ENCODE assay signal across 30 mouse cellular contexts in the genomic region with DNA sequence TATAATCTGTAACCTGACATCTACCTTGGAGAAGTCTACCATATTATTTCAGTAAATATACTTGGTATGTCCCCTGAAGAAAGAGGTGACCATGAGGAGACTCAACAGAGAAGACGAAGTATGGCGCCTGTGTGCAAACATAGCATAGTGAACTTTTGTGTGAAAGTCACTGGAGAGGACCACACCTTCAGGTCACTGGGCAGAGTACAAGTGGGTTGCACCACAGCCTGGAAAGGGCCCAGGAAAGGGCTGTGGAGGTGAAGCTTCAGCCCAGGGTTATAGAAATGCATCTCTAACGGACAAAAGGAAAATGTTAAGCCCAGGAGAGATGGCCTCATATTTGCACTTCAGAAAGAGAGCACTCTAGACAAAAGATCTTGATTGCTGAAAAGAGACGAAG.
"Had no signal": no experiment of that assay in that cellular context is flagged by ENCODE, and none has a peak within 500 bp of the region (broad histone marks: within the 10 kb centered on the region; RNA-seq: fewer than 3 reads in every experiment).

No protein-coding gene starts in this region.

- H3K4me1 ChIP-seq: limb, embryonic 12.5 days; limb, embryonic 13.5 days; limb, embryonic 15.5 days; liver, embryonic 13.5 days; liver, embryonic 15.5 days; lung, embryonic 15.5 days; megakaryocyte, embryonic 14.5 days had no signal

- H3K4me3 ChIP-seq: left cerebral cortex, adult 2 months; limb, embryonic 10.5 days; limb, embryonic 12.5 days; limb, embryonic 13.5 days; limb, embryonic 15.5 days; liver, embryonic 13.5 days; liver, embryonic 15.5 days; lung, embryonic 15.5 days; megakaryocyte, embryonic 14.5 days; midbrain, embryonic 10.5 days; midbrain, embryonic 12.5 days; midbrain, embryonic 13.5 days; midbrain, embryonic 15.5 days; myocyte; neural tube, embryonic 12.5 days had no signal

- H3K27me3 ChIP-seq: limb, embryonic 12.5 days; limb, embryonic 13.5 days; limb, embryonic 15.5 days; liver, embryonic 13.5 days; liver, embryonic 15.5 days; lung, embryonic 15.5 days; megakaryocyte, embryonic 14.5 days; midbrain, embryonic 12.5 days; midbrain, embryonic 13.5 days; midbrain, embryonic 15.5 days; neural tube, embryonic 12.5 days had no signal

- ATAC-seq: lung, postnatal 0 days; midbrain, embryonic 13.5 days; midbrain, embryonic 15.5 days; midbrain, embryonic 16.5 days had no signal

- DNase-seq: layer of hippocampus, postnatal 36 days; left cerebral cortex, postnatal 4 days; liver, embryonic 13.5 days; lung, adult 18-20 months; lung, adult 2 months; lung, embryonic 14.5 days; lung, postnatal 10 days; lung, postnatal 14 days; lung, postnatal 36 days; lung, postnatal 4 days; midbrain, embryonic 14.5 days had no signal

- H3K9ac ChIP-seq: limb, embryonic 12.5 days; limb, embryonic 13.5 days; limb, embryonic 15.5 days; liver, embryonic 13.5 days; liver, embryonic 14.5 days; liver, embryonic 15.5 days; lung, embryonic 14.5 days; lung, embryonic 15.5 days; midbrain, embryonic 12.5 days; midbrain, embryonic 13.5 days; midbrain, embryonic 15.5 days; neural tube, embryonic 12.5 days had no signal

- H3K4me2 ChIP-seq: limb, embryonic 12.5 days; limb, embryonic 13.5 days; limb, embryonic 15.5 days; liver, embryonic 13.5 days; liver, embryonic 15.5 days; lung, embryonic 14.5 days; lung, embryonic 15.5 days; midbrain, embryonic 11.5 days; midbrain, embryonic 12.5 days; midbrain, embryonic 13.5 days; midbrain, embryonic 15.5 days; neural tube, embryonic 12.5 days had no signal

- H3K36me3 ChIP-seq: limb, embryonic 10.5 days; limb, embryonic 12.5 days; limb, embryonic 13.5 days; limb, embryonic 15.5 days; liver, embryonic 13.5 days; liver, embryonic 15.5 days; lung, embryonic 15.5 days; midbrain, embryonic 10.5 days; midbrain, embryonic 12.5 days; midbrain, embryonic 13.5 days; midbrain, embryonic 15.5 days; neural tube, embryonic 12.5 days had no signal

- H3K27ac ChIP-seq: left cerebral cortex, adult 2 months; limb, embryonic 10.5 days; limb, embryonic 12.5 days; limb, embryonic 13.5 days; limb, embryonic 15.5 days; liver, embryonic 13.5 days; liver, embryonic 14.5 days; liver, embryonic 15.5 days; lung, embryonic 15.5 days; macrophage; midbrain, embryonic 10.5 days; midbrain, embryonic 12.5 days; midbrain, embryonic 13.5 days; midbrain, embryonic 15.5 days; neural tube, embryonic 12.5 days had no signal

- H3K9me3 ChIP-seq: limb, embryonic 10.5 days; limb, embryonic 12.5 days; limb, embryonic 13.5 days; limb, embryonic 15.5 days; liver, embryonic 13.5 days; liver, embryonic 15.5 days; lung, embryonic 15.5 days; megakaryocyte, embryonic 14.5 days; midbrain, embryonic 10.5 days; midbrain, embryonic 12.5 days; midbrain, embryonic 13.5 days; midbrain, embryonic 15.5 days; neural tube, embryonic 12.5 days had no signal
